Mouse (Mus musculus) myocyte (in vitro differentiated cells): ENCODE results near the gene Fan1.

ENCODE experiments used
- CEBPB ChIP-seq: IDR thresholded peaks from 2 replicates; pipeline ENCODE4 v1.6.1; 2011; ENCODE audit warnings: mild to moderate bottlenecking, moderate library complexity; ENCODE audit not compliant: poor library complexity, insufficient read depth, severe bottlenecking
- E2F4 ChIP-seq: IDR thresholded peaks from one replicate; pipeline ENCODE4 v1.6.1; 2011; ENCODE audit warnings: mild to moderate bottlenecking, control low read depth, moderate library complexity; ENCODE audit not compliant: insufficient read depth
- MAX ChIP-seq: IDR thresholded peaks from one replicate; pipeline ENCODE4 v1.6.1; 2011; ENCODE audit warnings: low read depth, mild to moderate bottlenecking, control low read depth
- MYOD1 ChIP-seq, 3 experiments: IDR thresholded peaks; one replicate each; pipeline ENCODE4 v1.6.1; 2011; ENCODE audit warnings: control low read depth in 2 of 3, low read depth in 2 of 3, mild to moderate bottlenecking in 2 of 3, moderate library complexity in 1 of 3; ENCODE audit not compliant: insufficient read length in 2 of 3, control insufficient read depth in 1 of 3
- POLR2A ChIP-seq: IDR thresholded peaks from one replicate; pipeline ENCODE4 v1.6.1; 2011; ENCODE audit warnings: low read depth, mild to moderate bottlenecking, control low read depth, moderate library complexity; ENCODE audit not compliant: insufficient read length
- POLR2AphosphoS2 ChIP-seq: IDR thresholded peaks from one replicate; pipeline ENCODE4 v1.6.1; 2011; ENCODE audit warnings: low read depth, control low read depth; ENCODE audit not compliant: insufficient read length
- SRF ChIP-seq: IDR thresholded peaks from one replicate; pipeline ENCODE4 v1.6.1; 2011; ENCODE audit warnings: low read depth; ENCODE audit not compliant: control insufficient read depth, insufficient read length
- TCF12 ChIP-seq: IDR thresholded peaks from one replicate; pipeline ENCODE4 v1.6.1; 2011; ENCODE audit warnings: mild to moderate bottlenecking, control low read depth; ENCODE audit not compliant: poor library complexity, insufficient read depth, severe bottlenecking
- TCF3 ChIP-seq: IDR thresholded peaks from one replicate; pipeline ENCODE4 v1.6.1; 2011; ENCODE audit warnings: low read depth, control low read depth; ENCODE audit not compliant: insufficient read length
- USF1 ChIP-seq: IDR thresholded peaks from one replicate; pipeline ENCODE4 v1.6.1; 2011; ENCODE audit warnings: low read depth, mild to moderate bottlenecking, control low read depth, moderate library complexity

DNA sequence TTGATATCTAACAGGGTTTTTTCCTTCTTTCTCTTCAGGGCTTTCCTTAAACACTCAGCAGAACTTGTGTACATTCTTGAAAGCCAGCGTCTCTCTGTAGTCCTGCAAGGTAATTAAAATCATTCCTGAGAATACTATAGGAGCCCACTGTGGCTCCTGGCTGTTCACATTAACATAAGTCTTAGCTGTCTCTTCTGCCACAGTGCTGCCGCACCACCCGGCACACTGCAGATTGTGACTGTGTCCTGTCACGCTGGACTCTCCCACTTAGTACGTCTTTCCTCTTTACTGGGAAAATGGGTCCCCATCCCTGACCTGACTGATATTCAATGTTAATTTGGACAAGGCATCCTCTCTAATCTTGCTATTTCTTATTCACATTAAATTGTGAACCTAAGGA, 52.8 kb downstream of the Fan1 start:
- no peak for TF ChIP-seq TCF12
- no peak for TF ChIP-seq MYOD1 (IDR thresholded peaks at IDR 0.05; ENCODE audit: control insufficient read depth in 1 of 3, insufficient read length in 2 of 3, low read depth in 2 of 3)
- no peak for TF ChIP-seq SRF
- TF ChIP-seq USF1: no peak
- TF ChIP-seq CEBPB: no peak
- TF ChIP-seq TCF3: no peak
- TF ChIP-seq POLR2A: no peak
- no peak for TF ChIP-seq MAX
- TF ChIP-seq E2F4: no peak
- no peak for TF ChIP-seq POLR2AphosphoS2
